In the genomic region with DNA sequence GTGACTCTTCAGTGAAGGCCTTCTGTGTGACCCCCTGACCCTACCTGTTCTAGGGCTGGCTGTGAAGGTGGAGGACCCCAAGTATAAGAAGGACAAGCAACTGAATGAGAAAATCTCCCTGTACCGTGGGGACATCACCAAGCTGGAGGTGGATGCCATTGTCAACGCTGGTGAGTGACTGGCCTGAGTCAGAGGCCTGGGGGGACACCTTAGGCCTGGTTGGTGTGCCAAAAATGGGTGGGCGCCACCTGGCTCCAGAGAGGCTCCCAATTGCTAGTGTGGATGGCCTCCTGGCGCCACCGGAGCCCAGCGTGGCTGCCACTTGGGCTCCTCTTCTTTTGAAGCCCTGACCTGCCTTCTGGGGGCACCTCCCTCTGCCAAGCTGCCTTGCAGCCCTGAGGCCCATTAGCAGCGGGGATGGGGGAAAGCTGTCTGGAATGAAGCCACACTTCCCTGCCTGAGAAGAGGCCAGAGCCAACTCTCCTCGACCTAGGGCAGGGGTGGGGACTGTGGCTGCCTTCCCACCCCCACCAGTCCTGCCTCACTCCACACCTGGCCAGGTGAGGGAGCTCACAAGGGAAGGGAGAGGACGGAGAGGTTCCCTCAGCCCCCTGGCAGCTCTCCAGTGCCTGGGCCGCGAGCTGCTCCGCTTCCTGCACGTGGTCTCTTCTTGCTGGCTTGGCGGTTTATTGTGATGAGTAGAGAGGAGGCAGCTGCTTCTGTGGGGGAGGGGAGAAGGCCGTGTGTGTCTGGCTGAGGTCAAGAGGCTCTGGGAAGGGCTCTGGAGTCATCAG, we compare ENCODE assay signal across 8 mouse cellular contexts. TPM values are rescaled to one million over a fixed set of nuclear protein-coding genes. Genes with fewer than 3 reads are reported as not detected.
DNase-seq lines count a peak whose midpoint lies in the region; ATAC-seq lines count a peak whose summit lies in the region.

No protein-coding gene starts in this region.

- DNase-seq in right cerebral cortex, postnatal 10 days (ENCODE audit: low spot score in 2 of 2) = peak; percentile 64 to 69
- DNase-seq in right cerebral cortex, adult 18-20 months = no peak
- peak; percentile 56 for DNase-seq in embryonic facial prominence, embryonic 10.5 days (ENCODE audit: low spot score)
- DNase-seq in hindbrain, embryonic 10.5 days (ENCODE audit: low spot score) = peak; percentile 72
- no peak for DNase-seq in limb, embryonic 10.5 days (ENCODE audit: low spot score)
- DNase-seq in adrenal gland, postnatal 25 days = no peak
- DNase-seq in frontal cortex, postnatal 25 days (ENCODE audit: low spot score in 2 of 2) = no peak

- no peaks in the 10 kb centered on the region for H3K36me3 ChIP-seq in embryonic facial prominence, embryonic 10.5 days (replicated peaks)
- no peaks in the 10 kb centered on the region for H3K36me3 ChIP-seq in hindbrain, embryonic 10.5 days
- H3K36me3 ChIP-seq in limb, embryonic 10.5 days = no peaks in the 10 kb centered on the region; the same call in 1 of the 2 replicates
- H3K36me3 ChIP-seq in neural tube, embryonic 12.5 days = no peaks in the 10 kb centered on the region

- H3K27ac ChIP-seq in embryonic facial prominence, embryonic 10.5 days (replicated peaks) = peak overlapping the region; percentile 80
- H3K27ac ChIP-seq in hindbrain, embryonic 10.5 days = peak overlapping the region; percentile 87
- peak overlapping the region; percentile 68 for H3K27ac ChIP-seq in limb, embryonic 10.5 days
- no peak overlapping the region for H3K27ac ChIP-seq in neural tube, embryonic 12.5 days

- WGBS in embryonic facial prominence, embryonic 10.5 days = 32% methylated on average over 15 of the region's 15 CpGs
- 39% methylated on average over 15 of the region's 15 CpGs for whole genome bisulfite sequencing in hindbrain, embryonic 10.5 days
- 32% methylated on average over 15 of the region's 15 CpGs for WGBS in limb, embryonic 10.5 days
- WGBS in neural tube, embryonic 12.5 days = 35% methylated on average over 15 of the region's 15 CpGs

- ATAC-seq in neural tube, embryonic 12.5 days (ENCODE audit: low FRiP score, low read depth) = no peak

- 0 out of 2 replicates have a peak overlapping the region, but pooled peaks have one; percentile 2 for H3K9ac ChIP-seq in neural tube, embryonic 12.5 days

- peaks cover 64% of the 10 kb centered on the region for H3K4me1 ChIP-seq in embryonic facial prominence, embryonic 10.5 days
- H3K4me1 ChIP-seq in hindbrain, embryonic 10.5 days (replicated peaks) = peaks cover 69% of the 10 kb centered on the region
- H3K4me1 ChIP-seq in limb, embryonic 10.5 days = peaks cover 58% of the 10 kb centered on the region
- H3K4me1 ChIP-seq in neural tube, embryonic 12.5 days = peaks cover 57% of the 10 kb centered on the region

- H3K27me3 ChIP-seq in embryonic facial prominence, embryonic 10.5 days (replicated peaks; ENCODE audit: low read depth, poor library complexity, severe bottlenecking) = peaks cover 59% of the 10 kb centered on the region
- peaks cover 55% of the 10 kb centered on the region for H3K27me3 ChIP-seq in hindbrain, embryonic 10.5 days (ENCODE audit: insufficient read depth, poor library complexity, severe bottlenecking)
- peaks cover 76% of the 10 kb centered on the region for H3K27me3 ChIP-seq in limb, embryonic 10.5 days (ENCODE audit: low read depth, poor library complexity, severe bottlenecking)
- peaks cover 29% of the 10 kb centered on the region; the same call in 1 of the 2 replicates for H3K27me3 ChIP-seq in neural tube, embryonic 12.5 days (replicated peaks)

- H3K4me2 ChIP-seq in neural tube, embryonic 12.5 days (replicated peaks) = peak overlapping the region; percentile 30

- H3K9me3 ChIP-seq in embryonic facial prominence, embryonic 10.5 days = no peaks in the 10 kb centered on the region
- H3K9me3 ChIP-seq in hindbrain, embryonic 10.5 days = no peaks in the 10 kb centered on the region
- no peaks in the 10 kb centered on the region for H3K9me3 ChIP-seq in limb, embryonic 10.5 days (replicated peaks)
- no peaks in the 10 kb centered on the region for H3K9me3 ChIP-seq in neural tube, embryonic 12.5 days

- peak overlapping the region; percentile 11; the same call in 1 of the 2 replicates for H3K4me3 ChIP-seq in embryonic facial prominence, embryonic 10.5 days
- peak overlapping the region; percentile 14 for H3K4me3 ChIP-seq in hindbrain, embryonic 10.5 days
- peak overlapping the region; percentile 19; the same call in 1 of the 2 replicates for H3K4me3 ChIP-seq in limb, embryonic 10.5 days
- H3K4me3 ChIP-seq in neural tube, embryonic 12.5 days = no peak overlapping the region

RNA-seq across cellular contexts. Expression of a gene that starts 9.6 kb away (rescaled TPM):
- polyA plus RNA-seq in embryonic facial prominence, embryonic 10.5 days (2016; fragmentation: Nextera tagmentation; extraction: Ambion mirVana) = 5.0 and 5.4 TPM in 2 replicates
- polyA plus RNA-seq in hindbrain, embryonic 10.5 days (2016; fragmentation: Nextera tagmentation; extraction: Ambion mirVana) = 2.9 and 3.4 TPM in 2 replicates
- 2.8 and 4.4 TPM in 2 replicates for polyA plus RNA-seq in limb, embryonic 10.5 days (2016; fragmentation: Nextera tagmentation; extraction: Ambion mirVana)
- 3.4 and 5.2 TPM in 2 replicates for polyA plus RNA-seq in neural tube, embryonic 12.5 days (2016; fragmentation: Nextera tagmentation; extraction: Ambion mirVana)
- total RNA-seq in adrenal gland, postnatal 25 days (2021) = 42.7 and 52.1 TPM in 2 replicates

RNA-seq across cellular contexts. Expression of a gene that starts 26.5 kb away (rescaled TPM):
- 453 and 489 TPM in 2 replicates for polyA plus RNA-seq in embryonic facial prominence, embryonic 10.5 days (2016; fragmentation: Nextera tagmentation; extraction: Ambion mirVana)
- polyA plus RNA-seq in hindbrain, embryonic 10.5 days (2016; fragmentation: Nextera tagmentation; extraction: Ambion mirVana) = 372 and 451 TPM in 2 replicates
- 455 and 483 TPM in 2 replicates for polyA plus RNA-seq in limb, embryonic 10.5 days (2016; fragmentation: Nextera tagmentation; extraction: Ambion mirVana)
- polyA plus RNA-seq in neural tube, embryonic 12.5 days (2016; fragmentation: Nextera tagmentation; extraction: Ambion mirVana) = 278 and 294 TPM in 2 replicates
- total RNA-seq in adrenal gland, postnatal 25 days (2021) = 158 and 239 TPM in 2 replicates

RNA-seq across cellular contexts. Expression of a gene that starts 39.3 kb away (rescaled TPM):
- 2.5 and 2.9 TPM in 2 replicates for polyA plus RNA-seq in embryonic facial prominence, embryonic 10.5 days (2016; fragmentation: Nextera tagmentation; extraction: Ambion mirVana)
- 3.1 and 4.0 TPM in 2 replicates for polyA plus RNA-seq in hindbrain, embryonic 10.5 days (2016; fragmentation: Nextera tagmentation; extraction: Ambion mirVana)
- polyA plus RNA-seq in limb, embryonic 10.5 days (2016; fragmentation: Nextera tagmentation; extraction: Ambion mirVana) = 0.54 and 1.6 TPM in 2 replicates
- 7.0 and 9.9 TPM in 2 replicates for polyA plus RNA-seq in neural tube, embryonic 12.5 days (2016; fragmentation: Nextera tagmentation; extraction: Ambion mirVana)
- total RNA-seq in adrenal gland, postnatal 25 days (2021) = 1.6 and 2.0 TPM in 2 replicates

RNA-seq across cellular contexts. Expression of a gene that starts 47.0 kb away (rescaled TPM):
- polyA plus RNA-seq in embryonic facial prominence, embryonic 10.5 days (2016; fragmentation: Nextera tagmentation; extraction: Ambion mirVana) = 7.1 and 8.0 TPM in 2 replicates
- polyA plus RNA-seq in hindbrain, embryonic 10.5 days (2016; fragmentation: Nextera tagmentation; extraction: Ambion mirVana) = 8.7 and 10.1 TPM in 2 replicates
- polyA plus RNA-seq in limb, embryonic 10.5 days (2016; fragmentation: Nextera tagmentation; extraction: Ambion mirVana) = 7.0 and 7.5 TPM in 2 replicates
- polyA plus RNA-seq in neural tube, embryonic 12.5 days (2016; fragmentation: Nextera tagmentation; extraction: Ambion mirVana) = 6.5 and 6.9 TPM in 2 replicates
- total RNA-seq in adrenal gland, postnatal 25 days (2021) = 4.2 and 4.4 TPM in 2 replicates

Comparison
In these comparisons a context has a peak if more than half of its experiments do, and no peak if none do; other contexts are left out.
1. DNase-seq: peak in right cerebral cortex, postnatal 10 days (2 of 2), embryonic facial prominence, embryonic 10.5 days (single experiment) and hindbrain, embryonic 10.5 days (single experiment); none in right cerebral cortex, adult 18-20 months (single experiment), limb, embryonic 10.5 days (single experiment), adrenal gland, postnatal 25 days (single experiment) and frontal cortex, postnatal 25 days (0 of 2).